Mouse (Mus musculus): ENCODE results near the gene Reln. TPM values are rescaled to one million over a fixed set of nuclear protein-coding genes. Genes with fewer than 3 reads are reported as not detected.

Gene Reln
- total RNA-seq, 2 experiments from 2014 or later, result 5.1 to 5.6 TPM

DNA sequence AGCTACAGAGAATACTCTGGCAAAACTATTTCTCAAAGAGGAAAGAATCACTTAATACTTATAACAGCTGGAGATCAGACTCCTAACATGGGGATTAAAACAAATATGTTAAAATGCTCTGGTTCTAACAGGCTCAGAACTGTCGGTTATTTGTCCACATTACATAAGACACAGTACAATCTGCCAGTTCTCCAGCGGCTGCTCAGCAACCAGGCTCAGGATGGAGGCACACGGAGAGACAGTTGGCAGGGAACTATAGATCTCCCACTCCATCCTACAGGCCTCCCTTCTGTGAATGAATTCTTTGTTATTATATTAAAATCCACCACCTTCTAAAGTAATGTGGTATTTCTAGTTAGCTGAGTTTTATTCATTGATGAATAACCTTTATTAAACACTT, 37.4 kb downstream of the Reln start:
- no peak for DNase-seq

DNA sequence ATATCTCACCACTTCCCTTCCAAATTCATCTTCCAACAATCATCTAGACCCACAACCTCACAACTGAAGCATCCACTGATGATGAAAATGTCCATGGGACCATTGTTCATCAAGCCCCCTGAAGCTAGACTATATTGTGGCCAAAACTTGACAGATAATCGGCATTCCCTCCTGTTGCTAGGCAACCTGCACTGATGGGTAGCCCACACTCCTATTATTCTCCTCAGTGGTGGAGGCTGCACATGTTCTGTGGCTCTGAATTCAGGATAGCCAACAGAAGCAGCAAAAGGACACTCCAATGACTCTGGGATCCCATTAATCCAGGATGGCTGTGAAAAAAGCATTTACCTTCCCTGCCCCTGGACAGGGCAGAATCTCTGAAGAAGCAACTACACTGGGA, 40.8 kb downstream of the Reln start:
- no peak for DNase-seq

GRCm38 (mm10) chr5:22302309-22302708, 42.2 kb downstream of the Reln start:
- DNase-seq, result no peak

- no peak for DNase-seq
These were observed 43.7 kb downstream of the Reln start for GRCm38 (mm10) chr5:22300788-22301187.

DNA sequence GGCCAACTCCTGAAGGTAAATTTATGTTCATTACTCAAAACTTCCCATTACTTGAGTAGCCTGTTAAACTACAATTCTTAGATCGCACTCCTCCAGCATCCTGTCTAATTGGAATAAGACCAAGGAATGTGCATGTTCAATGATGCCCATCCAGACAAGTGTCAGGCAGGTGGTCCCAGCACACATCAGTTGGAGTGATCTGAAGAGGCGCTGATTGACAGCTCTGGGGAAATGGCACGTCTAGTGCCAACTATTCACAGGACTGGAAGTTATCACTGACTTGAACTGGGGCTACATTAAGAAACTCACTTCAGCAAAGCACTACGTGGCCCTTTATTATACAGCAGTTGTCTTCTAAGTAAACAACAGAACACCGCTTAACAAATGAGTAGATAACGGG, 44.5 kb downstream of the Reln start:
- no peak for DNase-seq

DNA sequence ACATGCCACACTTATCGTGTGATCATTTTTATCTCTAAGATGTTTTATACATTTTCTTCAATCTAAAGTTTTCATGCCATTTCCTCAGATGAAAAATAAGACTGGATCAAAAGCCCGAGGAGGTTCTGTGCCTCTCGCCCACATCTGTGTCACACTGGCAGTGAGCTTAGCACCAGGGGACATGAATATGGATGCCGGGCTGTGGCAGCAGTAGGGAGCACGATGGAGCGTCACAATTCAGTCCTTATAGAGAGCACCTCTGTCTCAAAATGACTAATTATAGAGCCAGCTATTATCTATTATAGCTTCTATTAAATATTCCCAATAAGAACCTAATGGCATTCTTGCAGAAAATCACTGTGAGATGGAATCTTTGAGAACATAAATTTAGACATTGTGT, 49.3 kb downstream of the Reln start:
- no peak for DNase-seq

DNA sequence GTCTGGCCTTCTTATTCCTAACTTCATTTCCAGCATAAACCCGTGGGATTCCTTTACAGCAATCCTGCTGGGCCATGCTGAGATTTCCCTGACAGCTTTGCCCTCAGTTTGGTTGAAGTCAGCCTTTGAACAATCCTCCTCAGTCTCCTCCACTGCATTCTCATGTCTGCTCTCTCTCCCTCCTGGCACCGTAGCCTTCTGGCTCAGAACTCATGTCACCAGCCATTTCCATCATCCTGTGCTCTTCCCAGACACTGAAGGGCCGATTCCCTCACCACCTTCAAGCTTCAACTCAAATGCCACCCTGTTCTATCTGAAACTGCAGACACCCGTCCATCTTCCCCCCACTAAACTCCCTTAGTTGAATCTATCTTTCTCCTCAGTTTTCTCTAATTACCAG, 53.1 kb downstream of the Reln start:
- no peak for DNase-seq

GRCm38 (mm10) chr5:22285396-22285795, 59.1 kb downstream of the Reln start:
- DNase-seq, result no peak

DNA sequence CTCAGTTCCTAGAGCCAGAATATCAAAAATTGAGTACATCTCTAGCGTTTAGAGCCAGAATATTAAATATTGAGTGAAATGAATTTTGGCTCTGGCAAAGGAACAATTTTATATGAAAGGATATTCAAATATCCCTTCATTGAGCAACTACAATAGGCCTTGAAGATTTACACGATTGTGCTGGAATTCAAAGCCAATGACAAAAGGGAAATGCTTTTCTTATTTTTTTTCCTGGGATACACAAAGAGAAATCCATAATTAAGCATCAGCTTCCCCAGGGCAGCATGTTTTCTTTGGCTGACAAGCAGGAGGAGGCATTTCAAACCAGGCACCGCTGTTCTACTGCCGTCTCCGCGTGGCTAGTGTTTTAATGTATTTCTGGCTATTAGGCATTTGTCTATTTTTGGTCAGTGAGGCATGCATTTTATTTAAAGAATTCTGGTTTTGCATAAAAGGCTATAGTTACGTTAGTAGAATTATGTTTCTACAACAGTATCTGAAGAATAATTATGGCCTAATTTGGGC, 62.3 kb downstream of the Reln start:
- no peak for DNase-seq

- DNase-seq, result no peak
These were observed 63.9 kb downstream of the Reln start for GRCm38 (mm10) chr5:22280534-22281164.

DNA sequence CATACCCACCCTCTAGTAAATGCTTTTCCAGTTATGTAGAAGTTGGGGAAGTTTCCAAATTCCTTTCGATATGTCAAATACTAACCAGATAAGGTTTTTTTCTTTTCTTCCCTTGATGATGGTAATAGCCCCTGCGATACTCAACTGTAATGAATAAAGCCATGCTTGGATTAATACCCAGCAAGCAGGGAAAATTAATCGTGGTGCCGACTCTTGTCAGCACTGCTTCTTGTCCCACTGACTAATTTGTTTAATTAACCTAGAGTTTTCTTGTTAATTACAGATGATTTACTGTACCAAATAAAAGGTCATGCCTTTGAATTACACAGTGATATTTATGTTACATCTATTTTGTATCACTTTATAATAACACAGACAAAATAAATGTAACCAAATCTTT, 65.3 kb downstream of the Reln start:
- no peak for DNase-seq

DNA sequence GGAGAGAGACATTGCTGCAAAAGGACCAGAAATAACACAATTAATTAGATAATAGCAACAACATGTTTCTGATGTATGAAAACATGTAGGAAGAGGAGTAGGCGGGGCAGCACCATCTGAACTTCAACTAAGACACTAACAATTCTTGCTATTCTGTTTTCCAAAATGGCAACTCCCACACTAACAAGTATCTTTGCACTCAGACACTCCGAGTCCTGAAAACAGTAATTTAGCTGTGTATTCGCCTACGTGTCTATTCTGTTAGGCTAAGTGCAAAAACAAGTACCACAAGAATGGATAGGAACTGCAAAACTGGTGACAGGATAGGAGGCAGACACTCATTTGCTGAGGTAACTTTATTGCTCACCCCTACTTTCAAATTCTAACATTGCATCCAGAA, 70.4 kb downstream of the Reln start:
- DNase-seq, result no peak

GRCm38 (mm10) chr5:22266489-22267301, 77.8 kb downstream of the Reln start:
- no peak for DNase-seq

DNA sequence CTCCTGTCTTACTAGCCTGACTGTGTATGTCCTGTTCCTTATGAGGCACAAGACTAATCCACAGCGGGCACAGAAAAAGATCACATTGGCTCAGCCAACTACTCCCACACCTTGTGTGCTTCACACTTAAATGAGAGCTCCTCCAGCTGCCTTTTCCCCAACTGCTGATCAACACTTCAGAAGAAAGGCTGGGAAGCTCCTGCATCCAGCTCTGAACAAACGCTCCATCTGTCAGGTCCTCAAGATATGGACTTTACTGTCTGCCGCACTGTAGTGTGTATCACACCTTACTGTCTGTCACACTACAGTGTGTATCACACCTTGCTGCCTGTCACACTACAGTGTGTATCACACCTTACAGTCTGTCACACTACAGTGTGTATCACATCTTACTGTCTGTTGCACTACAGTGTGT, 82.1 kb downstream of the Reln start:
- no peak for DNase-seq

DNA sequence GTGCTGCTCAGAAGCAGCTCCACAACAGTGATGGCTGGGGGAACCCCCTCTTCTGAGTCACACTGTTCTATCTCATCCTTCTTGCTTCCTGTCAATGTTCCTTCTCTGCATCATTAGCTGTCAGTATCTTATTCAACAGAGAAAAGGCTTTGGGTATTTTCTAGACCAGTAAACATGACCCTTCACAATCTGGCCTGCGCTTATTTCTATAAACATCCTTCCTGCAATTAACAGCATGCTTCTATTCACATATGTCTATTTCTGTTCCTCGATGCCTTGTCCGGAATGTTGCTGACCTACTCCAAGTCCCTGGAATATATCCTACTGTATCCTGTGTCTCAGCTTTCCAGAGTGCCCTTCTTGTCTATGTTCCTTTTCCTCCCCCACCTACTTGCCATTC, 89.2 kb downstream of the Reln start:
- no peak for DNase-seq

GRCm38 (mm10) chr5:22253910-22254309, 90.6 kb downstream of the Reln start:
- no peak for DNase-seq

DNA sequence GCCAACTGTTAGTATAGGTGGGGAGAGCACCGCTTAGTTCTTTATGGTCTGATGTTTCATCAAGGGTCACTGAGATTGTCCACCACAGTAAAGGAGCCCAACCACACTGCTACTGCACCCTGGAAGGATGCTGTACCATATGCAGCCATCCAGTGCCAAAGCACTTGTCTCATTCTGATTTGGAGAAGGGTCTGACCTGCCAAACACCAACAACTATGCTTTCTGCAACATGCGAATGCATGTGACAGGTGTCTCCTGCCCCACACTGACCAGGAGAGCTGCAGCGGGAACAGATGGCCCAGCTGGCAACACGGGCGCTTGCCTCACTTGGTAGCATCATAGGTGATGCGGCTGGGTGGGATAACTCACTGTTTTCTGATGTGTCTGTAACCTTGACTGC, 91.2 kb downstream of the Reln start:
- DNase-seq, result no peak

- DNase-seq, result no peak
These were observed 96.7 kb downstream of the Reln start for GRCm38 (mm10) chr5:22247850-22248249.

DNA sequence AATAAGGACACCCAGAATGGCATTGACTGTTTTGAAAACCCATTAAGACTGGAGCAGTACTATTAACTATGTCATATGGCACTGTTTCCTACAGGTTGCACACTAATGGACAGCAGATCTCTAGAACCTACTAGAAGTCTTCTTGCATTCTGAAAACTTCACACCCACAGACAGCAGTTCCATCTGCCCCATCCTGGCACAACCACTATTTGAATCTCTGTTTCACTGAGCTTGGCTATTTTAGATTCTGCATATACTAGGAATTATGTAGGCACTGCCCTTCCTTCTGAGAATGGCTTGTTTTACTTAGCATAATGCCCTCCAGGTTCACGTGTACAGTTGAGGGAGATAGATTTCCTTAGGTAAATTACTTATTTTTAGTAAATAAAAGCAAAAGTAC, 99.4 kb downstream of the Reln start:
- DNase-seq, result no peak

- no peak for DNase-seq
These were observed 101.0 kb downstream of the Reln start for GRCm38 (mm10) chr5:22243538-22243937.

- DNase-seq, result no peak
These were observed 102.9 kb downstream of the Reln start for GRCm38 (mm10) chr5:22241560-22241959.

- peak; percentile 63 for DNase-seq
These were observed 107.7 kb downstream of the Reln start for GRCm38 (mm10) chr5:22236801-22237200.

DNA sequence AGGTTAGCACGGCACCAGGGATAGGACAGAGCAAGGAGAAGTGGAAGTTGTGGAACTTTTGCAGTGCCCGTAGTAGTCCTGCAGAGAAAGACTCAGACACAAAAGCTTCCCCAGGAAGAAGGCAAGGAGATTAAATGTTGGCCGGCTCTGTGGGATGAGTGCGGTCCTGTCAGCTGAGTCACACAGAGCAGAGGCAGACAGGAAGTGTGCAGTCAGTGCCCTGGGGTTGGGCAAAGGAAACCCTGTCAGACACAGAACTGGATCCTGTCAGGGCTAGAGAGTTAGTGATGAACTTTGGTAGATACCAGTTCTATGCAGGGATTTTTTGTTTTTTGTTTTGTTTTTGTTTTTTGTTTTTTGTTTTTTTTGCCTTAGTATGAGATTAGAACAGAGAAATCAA, 120.0 kb downstream of the Reln start:
- no peak for DNase-seq

DNA sequence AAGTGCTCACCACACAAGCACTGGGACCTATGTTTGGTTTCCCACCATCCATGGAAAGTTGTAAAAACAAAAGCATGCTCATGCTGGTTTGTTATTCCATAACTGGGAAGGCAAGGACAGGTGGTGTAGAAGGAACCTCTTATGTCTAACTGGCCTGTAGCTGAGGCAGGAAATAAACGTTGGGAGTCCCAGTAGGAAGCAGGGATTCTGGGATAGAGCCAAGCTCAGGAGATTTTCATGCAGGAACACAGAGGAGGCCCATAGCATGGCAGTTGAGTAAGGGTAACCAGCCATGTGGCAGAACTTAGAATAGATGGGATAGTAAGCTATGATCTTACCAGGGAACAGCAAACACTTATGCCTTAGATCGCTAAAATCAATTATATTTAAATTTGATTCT, 120.6 kb downstream of the Reln start:
- no peak for DNase-seq
